Mouse (Mus musculus): Measurements from ENCODE around the gene Tmem8. TPM values are rescaled to one million over a fixed set of nuclear protein-coding genes. Genes with fewer than 3 reads are reported as not detected.
A peak's percentile ranks its signal among the peaks of the same experiment; 100 is the strongest.

Tmem8 gene
- polyA plus RNA-seq, 1 experiment from 2014 or later, result 1.7 TPM

DNA sequence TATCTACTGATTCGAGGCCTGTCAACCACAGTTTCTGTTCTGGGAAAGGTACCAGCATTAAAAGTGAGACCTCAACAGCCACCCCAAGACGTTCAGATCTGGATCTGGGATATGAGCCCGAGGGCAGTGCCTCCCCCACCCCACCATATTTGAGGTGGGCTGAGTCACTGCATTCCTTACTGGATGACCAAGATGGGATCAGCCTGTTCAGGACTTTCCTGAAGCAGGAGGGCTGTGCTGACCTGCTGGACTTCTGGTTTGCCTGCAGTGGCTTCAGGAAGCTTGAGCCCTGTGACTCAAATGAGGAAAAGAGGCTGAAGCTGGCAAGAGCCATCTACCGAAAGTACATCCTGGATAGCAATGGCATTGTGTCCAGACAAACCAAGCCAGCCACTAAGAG, 29.7 kb downstream of the Tmem8 start:
- no peak overlapping the region for H3K4me3 ChIP-seq (ENCODE audit: low read depth, low read length)
- H3K27ac ChIP-seq (ENCODE audit: low read depth), result no peak overlapping the region
- ATAC-seq (ENCODE audit: insufficient read depth), result no peak

DNA sequence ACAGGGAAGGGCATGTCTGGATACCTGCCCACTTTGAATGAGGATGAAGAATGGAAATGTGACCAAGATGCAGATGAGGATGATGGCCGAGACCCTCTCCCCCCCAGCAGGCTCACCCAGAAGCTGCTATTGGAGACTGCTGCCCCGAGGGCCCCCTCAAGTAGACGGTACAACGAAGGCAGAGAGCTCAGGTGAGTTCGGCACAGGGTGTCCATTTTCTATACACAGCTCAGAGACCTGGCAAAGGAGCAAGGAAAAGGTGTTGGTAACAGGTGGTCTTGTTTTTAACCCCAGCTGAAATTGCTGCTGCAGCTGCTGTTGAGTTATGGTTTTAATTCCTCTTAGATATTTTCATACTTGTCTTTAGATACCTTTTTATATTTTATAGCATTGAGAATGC, 30.3 kb downstream of the Tmem8 start:
- ATAC-seq (ENCODE audit: insufficient read depth), result no peak
- no peak for TF ChIP-seq CTCF (IDR thresholded peaks at IDR 0.05; ENCODE audit: low read depth)

More for the DNA sequence above, 29.7 kb downstream of the Tmem8 start:
- no peak overlapping the region for H3K9ac ChIP-seq
- H3K36me3 ChIP-seq (ENCODE audit: insufficient read depth), result peaks cover 45% of the 10 kb centered on the region
- no peak for DNase-seq
- no peak overlapping the region for H3K4me2 ChIP-seq
- no peaks in the 10 kb centered on the region for H3K9me3 ChIP-seq (ENCODE audit: low read depth, low read length)
- no peak for TF ChIP-seq CTCF (IDR thresholded peaks at IDR 0.05; ENCODE audit: low read depth)
- 74% methylated on average over 4 of the region's 4 CpGs for WGBS
- H3K27me3 ChIP-seq (ENCODE audit: insufficient read depth, low read length), result no peaks in the 10 kb centered on the region
- H3K4me1 ChIP-seq (ENCODE audit: insufficient read depth), result 0 out of 2 replicates have a peak, but pooled peaks cover 9% of the 10 kb centered on the region

DNA sequence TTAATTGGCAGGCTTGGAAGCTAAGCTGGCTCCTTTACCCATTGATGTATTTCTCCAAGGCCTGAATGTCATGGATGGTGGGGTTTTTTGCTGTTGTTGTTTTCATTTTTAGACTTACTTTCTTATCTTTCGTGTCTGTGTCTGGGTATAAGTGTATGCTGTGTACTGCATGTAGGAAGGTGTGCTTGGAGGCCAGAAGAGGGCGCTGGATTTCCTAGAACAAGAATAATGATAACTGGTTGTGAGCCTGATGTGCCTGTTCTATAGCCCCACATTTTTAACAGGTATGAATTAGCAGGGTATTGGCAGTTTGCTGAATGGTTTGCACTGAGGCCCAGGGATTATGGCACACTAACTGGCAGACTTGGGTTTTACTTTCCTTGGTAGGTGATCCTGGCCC, 36.0 kb downstream of the Tmem8 start:
- Histone ChIP-seq H3K4me1 (ENCODE audit: insufficient read depth) (no peaks in the 10 kb centered on the region), H3K36me3 (ENCODE audit: insufficient read depth) (peaks cover 62% of the 10 kb centered on the region), H3K4me2 (no peak overlapping the region), H3K27ac (ENCODE audit: low read depth) (no peak overlapping the region), H3K27me3 (ENCODE audit: insufficient read depth, low read length) (no peaks in the 10 kb centered on the region), H3K9ac (no peak overlapping the region), H3K9me3 (ENCODE audit: low read depth, low read length) (no peaks in the 10 kb centered on the region), H3K4me3 (ENCODE audit: low read depth, low read length) (no peak overlapping the region)
- ATAC-seq (ENCODE audit: insufficient read depth), result no peak
- WGBS, result 74% methylated on average over 2 of the region's 2 CpGs
- DNase-seq, result no peak
- TF ChIP-seq CTCF (IDR thresholded peaks at IDR 0.05; ENCODE audit: low read depth), result no peak

More for the DNA sequence above, 30.3 kb downstream of the Tmem8 start:
- no peaks in the 10 kb centered on the region for H3K27me3 ChIP-seq (ENCODE audit: insufficient read depth, low read length)
- H3K4me1 ChIP-seq (ENCODE audit: insufficient read depth), result 0 out of 2 replicates have a peak, but pooled peaks cover 9% of the 10 kb centered on the region
- H3K36me3 ChIP-seq (ENCODE audit: insufficient read depth), result peaks cover 50% of the 10 kb centered on the region
- no peak overlapping the region for H3K9ac ChIP-seq
- no peaks in the 10 kb centered on the region for H3K9me3 ChIP-seq (ENCODE audit: low read depth, low read length)
- H3K4me3 ChIP-seq (ENCODE audit: low read depth, low read length), result no peak overlapping the region
- no peak for DNase-seq
- WGBS, result 95% methylated on average over 5 of the region's 5 CpGs
- no peak overlapping the region for H3K27ac ChIP-seq (ENCODE audit: low read depth)
- no peak overlapping the region for H3K4me2 ChIP-seq

DNA sequence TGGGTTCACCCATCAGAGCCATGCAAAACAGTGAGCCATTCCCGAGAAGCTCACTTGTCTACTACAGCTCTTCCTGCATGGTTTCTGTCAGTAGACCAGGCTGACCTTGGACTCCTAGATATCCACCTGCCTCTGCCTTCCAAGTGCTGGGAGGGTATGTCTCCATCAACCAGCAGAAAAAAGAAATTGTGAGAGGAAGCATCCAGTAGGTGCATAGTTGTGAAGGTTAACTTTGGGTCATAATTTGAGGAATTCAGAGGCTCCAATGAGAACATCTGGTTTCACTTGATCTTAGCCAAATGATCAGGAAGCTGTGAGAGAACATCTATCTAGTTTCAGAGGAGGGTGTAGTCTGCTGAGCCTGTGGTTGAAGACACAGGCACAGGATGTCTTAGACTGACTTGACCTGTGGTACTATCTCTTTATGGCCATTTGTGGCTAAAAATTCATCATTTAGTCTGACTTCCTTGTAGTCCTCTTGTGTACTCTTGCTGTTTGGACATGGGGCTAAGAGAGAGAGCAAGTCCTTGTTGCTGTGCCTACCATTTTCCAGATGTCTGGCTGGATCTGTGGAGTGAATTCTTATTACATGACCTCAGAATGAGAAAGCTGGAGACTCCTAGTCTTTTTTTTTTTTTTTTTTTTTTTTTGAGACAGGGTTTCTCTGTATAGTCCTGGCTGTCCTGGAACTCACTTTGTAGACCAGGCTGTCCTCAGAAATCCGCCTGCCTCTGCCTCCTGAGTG, 39.0 kb downstream of the Tmem8 start:
- 94% methylated on average over 2 of the region's 2 CpGs for WGBS
- no peak overlapping the region for H3K4me2 ChIP-seq
- H3K4me3 ChIP-seq (ENCODE audit: low read depth, low read length), result no peak overlapping the region
- H3K4me1 ChIP-seq (ENCODE audit: insufficient read depth), result no peaks in the 10 kb centered on the region
- no peak overlapping the region for H3K9ac ChIP-seq
- DNase-seq (no peak), ATAC-seq (ENCODE audit: insufficient read depth) (no peak)
- TF ChIP-seq CTCF (IDR thresholded peaks at IDR 0.05; ENCODE audit: low read depth), result no peak
- H3K36me3 ChIP-seq (ENCODE audit: insufficient read depth), result peaks cover 45% of the 10 kb centered on the region
- H3K27ac ChIP-seq (ENCODE audit: low read depth), result no peak overlapping the region
- no peaks in the 10 kb centered on the region for H3K9me3 ChIP-seq (ENCODE audit: low read depth, low read length)
- no peaks in the 10 kb centered on the region for H3K27me3 ChIP-seq (ENCODE audit: insufficient read depth, low read length)

DNA sequence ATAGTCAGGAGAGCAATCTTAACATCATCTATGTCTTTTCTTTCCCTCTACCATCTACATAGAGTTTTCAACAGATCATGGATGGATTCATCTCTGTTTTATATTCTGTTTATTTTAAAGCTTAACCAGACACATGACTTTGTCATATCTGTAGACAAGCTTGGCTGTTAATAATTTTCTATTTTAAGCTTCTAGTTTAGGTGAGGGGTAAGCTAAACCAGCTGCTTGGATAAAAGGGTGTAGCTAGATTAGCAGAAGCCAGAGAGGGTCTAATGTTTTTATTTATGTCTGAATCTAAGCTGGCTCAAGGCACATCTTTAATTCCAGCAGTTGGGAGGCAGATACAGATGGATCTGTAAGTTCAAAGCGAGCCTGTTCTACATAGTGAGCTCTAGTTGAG, 49.6 kb downstream of the Tmem8 start:
- ATAC-seq (ENCODE audit: insufficient read depth) (no peak), DNase-seq (peak; percentile 56)
- Histone ChIP-seq H3K4me2 (no peak overlapping the region), H3K4me3 (ENCODE audit: low read depth, low read length) (no peak overlapping the region), H3K9me3 (ENCODE audit: low read depth, low read length) (no peaks in the 10 kb centered on the region), H3K27ac (ENCODE audit: low read depth) (no peak overlapping the region), H3K4me1 (ENCODE audit: insufficient read depth) (no peaks in the 10 kb centered on the region), H3K36me3 (ENCODE audit: insufficient read depth) (0 out of 2 replicates have a peak, but pooled peaks cover 7% of the 10 kb centered on the region), H3K27me3 (ENCODE audit: insufficient read depth, low read length) (no peaks in the 10 kb centered on the region), H3K9ac (no peak overlapping the region)
- 61% methylated on average over 1 of the region's 1 CpGs for WGBS
- TF ChIP-seq CTCF (IDR thresholded peaks at IDR 0.05; ENCODE audit: low read depth), result no peak

DNA sequence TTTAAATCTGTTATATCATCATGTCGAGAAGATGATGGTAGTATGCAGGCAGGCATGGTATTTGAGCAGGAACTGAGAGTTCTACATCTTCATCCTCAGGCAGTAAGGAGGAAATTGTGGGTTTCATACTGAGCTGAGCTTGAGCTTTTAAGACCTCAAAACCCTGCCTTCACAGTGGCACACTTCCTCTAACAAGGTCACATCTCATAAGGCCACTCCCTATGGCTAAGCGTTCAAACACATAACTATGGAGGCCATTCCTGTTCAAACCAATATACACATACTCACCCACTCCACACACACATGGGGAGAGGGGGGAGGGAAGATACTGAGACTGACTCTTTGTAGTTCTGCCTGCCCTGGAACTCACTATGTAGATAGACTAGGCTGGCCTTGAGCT, 54.9 kb downstream of the Tmem8 start:
- no peaks in the 10 kb centered on the region for H3K9me3 ChIP-seq (ENCODE audit: low read depth, low read length)
- no peak for TF ChIP-seq CTCF (IDR thresholded peaks at IDR 0.05; ENCODE audit: low read depth)
- WGBS, result 84% methylated on average over 2 of the region's 2 CpGs
- H3K4me1 ChIP-seq (ENCODE audit: insufficient read depth), result no peaks in the 10 kb centered on the region
- no peak for DNase-seq
- no peak overlapping the region for H3K4me3 ChIP-seq (ENCODE audit: low read depth, low read length)
- H3K9ac ChIP-seq, result no peak overlapping the region
- no peak overlapping the region for H3K4me2 ChIP-seq
- H3K27me3 ChIP-seq (ENCODE audit: insufficient read depth, low read length), result no peaks in the 10 kb centered on the region
- ATAC-seq (ENCODE audit: insufficient read depth), result no peak
- no peak overlapping the region for H3K27ac ChIP-seq (ENCODE audit: low read depth)
- peaks cover 9% of the 10 kb centered on the region; the same call in 1 of the 2 replicates for H3K36me3 ChIP-seq (ENCODE audit: insufficient read depth)

Other genes starting within 250 kb of the Tmem8 start
- 17.7 and 17.9 TPM in 2 replicates for gene Mcrip2, start 244.5 kb upstream of the Tmem8 start, polyA plus RNA-seq (2014; fragmentation: Nextera tagmentation; extraction: Ambion mirVana)
- gene Mettl26, start 238.2 kb upstream of the Tmem8 start, polyA plus RNA-seq (2014; fragmentation: Nextera tagmentation; extraction: Ambion mirVana), result 44.6 and 45.7 TPM in 2 replicates
- gene Wfikkn1, start 232.4 kb upstream of the Tmem8 start, polyA plus RNA-seq (2014; fragmentation: Nextera tagmentation; extraction: Ambion mirVana), result 0.57 and 0.87 TPM in 2 replicates
- 15.3 and 15.4 TPM in 2 replicates for gene Rab40c, start 193.6 kb upstream of the Tmem8 start, polyA plus RNA-seq (2014; fragmentation: Nextera tagmentation; extraction: Ambion mirVana)
- 65.9 and 69.0 TPM in 2 replicates for gene Pigq, start 168.4 kb upstream of the Tmem8 start, polyA plus RNA-seq (2014; fragmentation: Nextera tagmentation; extraction: Ambion mirVana)
- not detected in 2 replicates for gene Nhlrc4, start 168.3 kb upstream of the Tmem8 start, polyA plus RNA-seq (2014; fragmentation: Nextera tagmentation; extraction: Ambion mirVana)
- 0.16 and 0.26 TPM in 2 replicates for gene A930017K11Rik, start 160.7 kb upstream of the Tmem8 start, polyA plus RNA-seq (2014; fragmentation: Nextera tagmentation; extraction: Ambion mirVana)
- gene Capn15, start 127.5 kb upstream of the Tmem8 start, polyA plus RNA-seq (2014; fragmentation: Nextera tagmentation; extraction: Ambion mirVana), result 26.7 and 30.5 TPM in 2 replicates
- 15.2 and 15.3 TPM in 2 replicates for gene Rab11fip3, start 43.7 kb upstream of the Tmem8 start, polyA plus RNA-seq (2014; fragmentation: Nextera tagmentation; extraction: Ambion mirVana)
- gene Decr2, start 23.0 kb upstream of the Tmem8 start, polyA plus RNA-seq (2014; fragmentation: Nextera tagmentation; extraction: Ambion mirVana), result 24.9 and 25.0 TPM in 2 replicates
- gene Nme4, start 17.7 kb upstream of the Tmem8 start, polyA plus RNA-seq (2014; fragmentation: Nextera tagmentation; extraction: Ambion mirVana), result 94.8 and 96.4 TPM in 2 replicates
- 210 and 217 TPM in 2 replicates for gene Mrpl28, start 10.2 kb downstream of the Tmem8 start, polyA plus RNA-seq (2014; fragmentation: Nextera tagmentation; extraction: Ambion mirVana)
- gene Axin1, start 25.4 kb downstream of the Tmem8 start, polyA plus RNA-seq (2014; fragmentation: Nextera tagmentation; extraction: Ambion mirVana), result 18.8 and 27.7 TPM in 2 replicates
- 0.34 and 0.43 TPM in 2 replicates for gene Pdia2, start 85.8 kb downstream of the Tmem8 start, polyA plus RNA-seq (2014; fragmentation: Nextera tagmentation; extraction: Ambion mirVana)
- 10.3 and 11.9 TPM in 2 replicates for gene Rgs11, start 89.7 kb downstream of the Tmem8 start, polyA plus RNA-seq (2014; fragmentation: Nextera tagmentation; extraction: Ambion mirVana)
- gene Arhgdig, start 94.5 kb downstream of the Tmem8 start, polyA plus RNA-seq (2014; fragmentation: Nextera tagmentation; extraction: Ambion mirVana), result 14.6 and 15.9 TPM in 2 replicates
- gene Fam234a, start 130.9 kb downstream of the Tmem8 start, polyA plus RNA-seq (2014; fragmentation: Nextera tagmentation; extraction: Ambion mirVana), result 36.3 and 39.4 TPM in 2 replicates
- 97.7 and 104 TPM in 2 replicates for gene Luc7l, start 139.6 kb downstream of the Tmem8 start, polyA plus RNA-seq (2014; fragmentation: Nextera tagmentation; extraction: Ambion mirVana)